8 mouse cellular contexts compared by ENCODE assay signal in the genomic region with DNA sequence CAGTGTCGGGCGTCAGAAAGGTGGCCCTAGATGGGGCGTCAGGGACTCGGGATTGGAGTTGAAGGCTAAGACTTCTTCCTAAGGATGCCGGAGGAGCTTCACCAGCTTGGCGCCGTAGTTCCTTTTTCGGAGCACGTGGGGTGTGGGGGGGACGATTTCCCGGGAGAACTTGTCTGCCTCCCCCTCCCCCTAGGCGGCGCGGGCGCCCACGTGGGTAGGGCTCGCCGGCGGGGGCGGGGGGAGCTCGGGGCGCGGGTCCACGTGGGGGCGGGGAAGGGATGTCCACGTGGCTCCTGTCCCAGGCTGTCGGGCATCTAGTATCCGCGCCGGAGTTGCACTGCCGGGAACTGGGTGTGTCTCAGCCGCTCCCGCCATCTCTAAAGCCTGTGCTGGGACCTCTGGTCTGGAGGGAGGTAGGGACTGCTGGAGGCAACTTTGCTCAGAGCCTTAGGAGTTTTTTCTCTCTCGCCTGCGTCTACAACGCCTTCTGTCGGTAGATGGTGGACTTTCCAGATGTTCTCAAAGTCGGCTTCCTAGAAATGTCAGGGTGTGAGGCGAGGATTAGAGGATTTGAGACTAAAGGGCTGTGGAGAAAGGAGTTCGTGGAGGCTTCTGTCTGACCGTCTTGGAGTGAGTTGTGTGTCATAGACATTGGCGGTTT. TPM values are rescaled to one million over a fixed set of nuclear protein-coding genes. Genes with fewer than 3 reads are reported as not detected.
DNase-seq lines count a peak whose midpoint lies in the region; ATAC-seq and TF ChIP-seq lines count a peak whose summit lies in the region.

No protein-coding gene starts in this region.

- under 1% methylated on average over 42 of the region's 42 CpGs for WGBS in kidney, adult 2 months
- under 1% methylated on average over 34 of the region's 42 CpGs for WGBS in midbrain, embryonic 16.5 days

- peaks cover 9% of the 10 kb centered on the region; the same call in 1 of the 2 replicates for H3K4me1 ChIP-seq in kidney, adult 2 months (ENCODE audit: control insufficient read depth, insufficient read depth, low read length)
- H3K4me1 ChIP-seq in midbrain, embryonic 16.5 days (ENCODE audit: control insufficient read depth, insufficient read depth, low read length) = peaks cover 15% of the 10 kb centered on the region

- peak overlapping the region; percentile 69 for H3K27ac ChIP-seq in kidney, adult 2 months (ENCODE audit: insufficient read depth, low read depth, low read length)
- H3K27ac ChIP-seq in midbrain, embryonic 16.5 days (ENCODE audit: low read length) = peak overlapping the region; percentile 87

- no peak for ATAC-seq in frontal cortex, adult (ENCODE audit: low TSS enrichment)
- peak; percentile 57 for ATAC-seq in midbrain, embryonic 16.5 days

- no peaks in the 10 kb centered on the region for H3K9me3 ChIP-seq in midbrain, embryonic 16.5 days (replicated peaks; ENCODE audit: control insufficient read depth, low read length, poor library complexity, severe bottlenecking)

- H3K27me3 ChIP-seq in kidney, adult 2 months (replicated peaks; ENCODE audit: control insufficient read depth, insufficient read depth, low read length) = no peaks in the 10 kb centered on the region
- H3K27me3 ChIP-seq in midbrain, embryonic 16.5 days (ENCODE audit: control insufficient read depth, insufficient read depth, low read depth, low read length) = no peaks in the 10 kb centered on the region

- peak overlapping the region; percentile 87 for H3K4me2 ChIP-seq in midbrain, embryonic 16.5 days (ENCODE audit: low read length)

- DNase-seq in frontal cortex, postnatal 10 days (ENCODE audit: low spot score in 2 of 2) = peak; percentile 81 to 82
- peak; percentile 90 for DNase-seq in embryo, embryonic 9.5 days (ENCODE audit: extremely low spot score)
- DNase-seq in heart, adult 11 months = peak; percentile 99
- peak; percentile 89 for DNase-seq in kidney, adult 2 months
- peak; percentile 87 for DNase-seq in liver
- peak; percentile 69 to 86 for DNase-seq in spleen, postnatal 4 days (ENCODE audit: low spot score in 2 of 2)

- no peaks in the 10 kb centered on the region for H3K36me3 ChIP-seq in kidney, adult 2 months (ENCODE audit: control insufficient read depth, insufficient read depth, low read length)
- H3K36me3 ChIP-seq in midbrain, embryonic 16.5 days (ENCODE audit: control insufficient read depth, insufficient read depth, low read length) = peaks cover 6% of the 10 kb centered on the region

- no peak for TF ChIP-seq POLR2A in kidney, adult 2 months (IDR thresholded peaks at IDR 0.05; ENCODE audit: low read depth, low read length)

- TF ChIP-seq CTCF in kidney, adult 2 months (conservative IDR thresholded peaks at IDR 0.05; ENCODE audit: insufficient read depth, insufficient read length, low read depth, low read length) = 0 out of 2 replicates have a peak, but pooled peaks have one; percentile 21

- peak overlapping the region; percentile 95 for H3K4me3 ChIP-seq in kidney, adult 2 months (ENCODE audit: insufficient read depth, low read depth, low read length)
- peak overlapping the region; percentile 91 for H3K4me3 ChIP-seq in midbrain, embryonic 16.5 days (ENCODE audit: low read depth, low read length)

- H3K9ac ChIP-seq in midbrain, embryonic 16.5 days (ENCODE audit: low read depth, low read length) = peak overlapping the region; percentile 87

RNA-seq across cellular contexts. Expression of a gene that starts 12.1 kb away (rescaled TPM):
- 107 and 111 TPM in 2 replicates for polyA plus RNA-seq in kidney, adult 2 months (2012; rRNA removed)
- polyA plus RNA-seq in midbrain, embryonic 16.5 days (2015; fragmentation: Nextera tagmentation; extraction: Ambion mirVana) = 88.1 and 107 TPM in 2 replicates

RNA-seq across cellular contexts. Expression of a gene that starts 12.4 kb away (rescaled TPM):
- polyA plus RNA-seq in kidney, adult 2 months (2012; rRNA removed) = 10.7 and 10.8 TPM in 2 replicates
- 19.9 and 20.0 TPM in 2 replicates for polyA plus RNA-seq in midbrain, embryonic 16.5 days (2015; fragmentation: Nextera tagmentation; extraction: Ambion mirVana)

RNA-seq across cellular contexts. Expression of a gene that starts 18.6 kb away (rescaled TPM):
- 8.4 and 10.0 TPM in 2 replicates for polyA plus RNA-seq in kidney, adult 2 months (2012; rRNA removed)
- 64.4 and 65.7 TPM in 2 replicates for polyA plus RNA-seq in midbrain, embryonic 16.5 days (2015; fragmentation: Nextera tagmentation; extraction: Ambion mirVana)

RNA-seq across cellular contexts. Expression of a gene that starts 53.8 kb away (rescaled TPM):
- 4.8 and 5.5 TPM in 2 replicates for polyA plus RNA-seq in kidney, adult 2 months (2012; rRNA removed)
- 4.0 and 5.7 TPM in 2 replicates for polyA plus RNA-seq in midbrain, embryonic 16.5 days (2015; fragmentation: Nextera tagmentation; extraction: Ambion mirVana)

RNA-seq across cellular contexts. Expression of a gene that starts 58.8 kb away (rescaled TPM):
- polyA plus RNA-seq in kidney, adult 2 months (2012; rRNA removed) = 11.4 and 12.2 TPM in 2 replicates
- 23.4 and 25.6 TPM in 2 replicates for polyA plus RNA-seq in midbrain, embryonic 16.5 days (2015; fragmentation: Nextera tagmentation; extraction: Ambion mirVana)
